Mouse (Mus musculus): ENCODE data around the gene AI854703. TPM values are rescaled to one million over a fixed set of nuclear protein-coding genes. Genes with fewer than 3 reads are reported as not detected.

Gene AI854703
- polyA plus RNA-seq, 1 experiment from 2014 or later, result 6.5 TPM

DNA sequence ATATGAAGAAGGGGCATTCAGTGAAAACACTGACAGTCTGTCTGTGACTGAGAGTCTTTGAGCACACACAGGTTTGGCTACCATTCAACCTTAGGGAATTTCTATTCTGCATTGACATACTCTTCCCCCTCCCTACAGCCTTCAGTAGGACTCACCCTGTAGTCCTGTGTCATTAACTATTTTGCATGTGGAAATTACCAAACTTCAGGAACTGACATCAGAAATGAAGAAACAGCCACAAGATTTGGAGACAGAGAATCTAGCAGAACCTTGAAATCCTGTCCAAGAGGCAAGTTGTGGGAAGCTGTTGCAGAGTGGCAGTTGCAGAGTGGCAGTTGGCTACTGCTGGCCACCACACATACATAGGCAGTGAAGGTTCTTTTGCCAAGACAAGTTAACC is 41.5 kb downstream of the AI854703 start:
- H3K27me3 ChIP-seq, result no peaks in the 10 kb centered on the region
- H3K4me2 ChIP-seq (replicated peaks), result no peak overlapping the region
- H3K36me3 ChIP-seq, result no peaks in the 10 kb centered on the region
- H3K4me1 ChIP-seq (replicated peaks), result no peaks in the 10 kb centered on the region
- no peaks in the 10 kb centered on the region for H3K9me3 ChIP-seq
- ATAC-seq, result no peak
- H3K27ac ChIP-seq, result no peak overlapping the region
- H3K9ac ChIP-seq (replicated peaks), result no peak overlapping the region
- no peak overlapping the region for H3K4me3 ChIP-seq (replicated peaks)

DNA sequence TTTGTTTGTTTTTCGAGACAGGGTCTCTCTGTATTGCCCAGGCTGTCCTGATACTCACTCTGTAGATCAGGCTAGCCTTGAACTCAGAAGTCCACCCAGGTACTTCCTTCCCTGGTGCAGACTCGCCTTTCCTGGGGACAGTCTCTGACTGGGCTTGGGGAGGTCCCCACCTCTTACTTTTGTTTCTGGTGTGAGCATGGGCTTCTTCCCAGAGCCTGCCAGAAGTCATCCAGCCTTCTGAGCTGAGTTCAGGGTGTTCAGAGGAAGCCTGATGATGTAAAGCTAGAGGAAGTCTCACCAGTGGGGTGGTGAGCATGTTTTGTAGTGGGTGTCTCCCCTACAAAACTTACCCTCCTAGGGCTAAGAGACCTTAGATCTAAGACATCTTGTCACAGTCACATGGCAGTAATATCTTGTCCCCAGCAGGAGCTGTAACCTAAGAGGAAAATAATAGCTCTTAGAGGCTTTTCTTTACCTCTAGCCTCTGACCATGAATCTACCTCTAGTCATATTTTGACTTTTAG is 42.9 kb downstream of the AI854703 start:
- Histone ChIP-seq H3K4me1 (replicated peaks) (no peaks in the 10 kb centered on the region), H3K4me3 (replicated peaks) (no peak overlapping the region), H3K9ac (replicated peaks) (no peak overlapping the region), H3K27me3 (no peaks in the 10 kb centered on the region), H3K27ac (no peak overlapping the region), H3K4me2 (replicated peaks) (no peak overlapping the region), H3K9me3 (no peaks in the 10 kb centered on the region), H3K36me3 (no peaks in the 10 kb centered on the region)
- ATAC-seq, result no peak
- 66% methylated on average over 2 of the region's 2 CpGs for WGBS

- no peak overlapping the region for H3K9ac ChIP-seq (replicated peaks)
- H3K4me2 ChIP-seq (replicated peaks), result no peak overlapping the region
- no peak overlapping the region for H3K27ac ChIP-seq
- no peaks in the 10 kb centered on the region for H3K36me3 ChIP-seq
- H3K27me3 ChIP-seq, result no peaks in the 10 kb centered on the region
- no peak overlapping the region for H3K4me3 ChIP-seq (replicated peaks)
- H3K4me1 ChIP-seq (replicated peaks), result peaks cover 9% of the 10 kb centered on the region; the same call in 1 of the 2 replicates
- ATAC-seq, result no peak
- no peaks in the 10 kb centered on the region for H3K9me3 ChIP-seq
- 94% methylated on average over 9 of the region's 9 CpGs for WGBS
These were observed 47.9 kb downstream of the AI854703 start for GRCm38 (mm10) chr6:48674291-48675058.

DNA sequence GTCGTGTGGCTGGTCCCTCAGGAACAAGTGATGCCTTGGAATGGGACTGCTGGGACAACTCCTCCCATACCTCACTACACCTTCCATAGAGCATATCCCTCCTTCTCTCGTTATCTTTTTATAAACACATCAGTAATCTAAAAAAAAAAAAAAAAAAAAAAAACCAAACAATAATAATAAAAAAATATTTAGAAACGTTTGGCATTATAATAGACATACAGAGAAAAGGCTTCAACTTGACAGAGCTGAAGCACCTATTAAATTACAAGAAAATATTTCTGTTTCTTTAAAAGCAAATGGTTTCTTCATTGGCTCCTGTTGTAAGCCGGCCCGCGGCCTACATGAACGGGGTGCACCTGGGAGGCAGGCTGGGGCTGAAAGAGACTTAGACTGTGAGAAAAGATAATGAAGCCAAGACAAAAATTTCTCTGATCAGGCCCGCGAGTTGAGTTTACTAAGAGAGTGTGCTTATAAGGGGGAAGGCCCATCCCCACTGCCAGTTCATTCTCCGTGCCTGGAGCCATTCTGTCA is 48.9 kb downstream of the AI854703 start:
- H3K4me2 ChIP-seq (replicated peaks), result peak overlapping the region; percentile 23; the same call in 1 of the 2 replicates
- no peak for ATAC-seq

GRCm38 (mm10) chr6:48675931-48676859 is 49.6 kb downstream of the AI854703 start, which contains the start of gene Gimap9:
TSS of gene Gimap9 (plus strand) at chr6:48676129.
- no peaks in the 10 kb centered on the region for H3K27me3 ChIP-seq
- H3K9ac ChIP-seq (replicated peaks), result no peak within 1 kb of the TSS
- no peak within 1 kb of the TSS for H3K27ac ChIP-seq
- H3K4me2 ChIP-seq (replicated peaks), result peak within 1 kb of the TSS; percentile 23; the same call in 1 of the 2 replicates
- no peaks in the 10 kb centered on the region for H3K9me3 ChIP-seq
- no peak within 1 kb of the TSS for H3K4me3 ChIP-seq (replicated peaks)
- WGBS, result 20% methylated on average over 13 of the region's 13 CpGs
- no peaks in the 10 kb centered on the region for H3K36me3 ChIP-seq
- peaks cover 9% of the 10 kb centered on the region; the same call in 1 of the 2 replicates for H3K4me1 ChIP-seq (replicated peaks)
- no peak for ATAC-seq

More for the DNA sequence above, 48.9 kb downstream of the AI854703 start:
- Histone ChIP-seq H3K4me3 (replicated peaks) (no peak overlapping the region), H3K27me3 (no peaks in the 10 kb centered on the region), H3K9ac (replicated peaks) (no peak overlapping the region), H3K4me1 (replicated peaks) (peaks cover 9% of the 10 kb centered on the region; the same call in 1 of the 2 replicates), H3K9me3 (no peaks in the 10 kb centered on the region), H3K27ac (no peak overlapping the region), H3K36me3 (no peaks in the 10 kb centered on the region)
- WGBS, result 48% methylated on average over 10 of the region's 10 CpGs

GRCm38 (mm10) chr6:48676860-48677415 is 50.4 kb downstream of the AI854703 start:
- H3K9me3 ChIP-seq, result no peaks in the 10 kb centered on the region
- H3K27me3 ChIP-seq, result no peaks in the 10 kb centered on the region
- ATAC-seq, result no peak
- 84% methylated on average over 5 of the region's 5 CpGs for WGBS
- H3K4me3 ChIP-seq (replicated peaks), result no peak overlapping the region
- H3K4me2 ChIP-seq (replicated peaks), result no peak overlapping the region
- H3K4me1 ChIP-seq (replicated peaks), result peaks cover 9% of the 10 kb centered on the region; the same call in 1 of the 2 replicates
- no peaks in the 10 kb centered on the region for H3K36me3 ChIP-seq
- no peak overlapping the region for H3K27ac ChIP-seq
- no peak overlapping the region for H3K9ac ChIP-seq (replicated peaks)

DNA sequence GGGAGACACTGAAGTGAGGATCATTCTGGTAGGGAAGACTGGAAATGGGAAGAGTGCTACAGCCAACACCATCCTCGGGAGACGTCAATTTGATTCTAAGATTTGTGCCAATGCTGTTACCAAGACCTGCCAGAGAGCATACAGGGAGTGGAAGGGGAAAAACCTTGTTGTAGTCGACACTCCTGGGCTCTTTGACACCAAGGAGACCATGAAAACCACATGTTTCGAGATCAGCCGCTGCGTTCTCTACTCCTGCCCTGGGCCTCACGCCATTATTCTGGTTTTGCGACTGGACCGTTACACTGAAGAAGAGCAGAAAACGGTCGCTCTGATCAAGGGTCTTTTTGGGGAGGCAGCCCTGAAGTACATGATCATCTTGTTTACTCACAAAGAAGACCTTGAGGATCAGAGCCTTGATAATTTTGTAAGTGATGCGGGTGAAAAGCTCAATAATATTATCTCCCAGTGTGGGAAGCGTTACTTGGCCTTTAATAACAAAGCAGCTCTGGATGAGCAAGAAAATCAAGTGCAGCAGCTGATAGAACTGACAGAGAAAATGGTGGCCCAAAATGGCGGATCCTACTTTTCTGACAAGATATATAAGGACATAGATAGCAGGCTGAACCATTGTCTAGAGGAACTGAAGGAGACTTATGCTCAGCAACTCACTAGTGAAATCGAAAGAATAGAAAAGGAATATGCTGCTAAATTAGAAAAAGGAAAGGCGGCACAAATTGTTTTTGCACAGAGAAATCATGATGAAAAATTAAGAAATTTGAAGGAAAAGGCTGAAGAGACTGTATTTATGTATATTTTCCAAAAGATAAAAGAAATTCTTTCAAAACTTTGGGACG is 51.2 kb downstream of the AI854703 start:
- Histone ChIP-seq H3K36me3 (no peaks in the 10 kb centered on the region), H3K27me3 (no peaks in the 10 kb centered on the region), H3K9ac (replicated peaks) (no peak overlapping the region), H3K9me3 (no peaks in the 10 kb centered on the region), H3K27ac (no peak overlapping the region), H3K4me3 (replicated peaks) (no peak overlapping the region), H3K4me2 (replicated peaks) (no peak overlapping the region), H3K4me1 (replicated peaks) (peaks cover 9% of the 10 kb centered on the region; the same call in 1 of the 2 replicates)
- 94% methylated on average over 17 of the region's 17 CpGs for WGBS
- ATAC-seq, result no peak

DNA sequence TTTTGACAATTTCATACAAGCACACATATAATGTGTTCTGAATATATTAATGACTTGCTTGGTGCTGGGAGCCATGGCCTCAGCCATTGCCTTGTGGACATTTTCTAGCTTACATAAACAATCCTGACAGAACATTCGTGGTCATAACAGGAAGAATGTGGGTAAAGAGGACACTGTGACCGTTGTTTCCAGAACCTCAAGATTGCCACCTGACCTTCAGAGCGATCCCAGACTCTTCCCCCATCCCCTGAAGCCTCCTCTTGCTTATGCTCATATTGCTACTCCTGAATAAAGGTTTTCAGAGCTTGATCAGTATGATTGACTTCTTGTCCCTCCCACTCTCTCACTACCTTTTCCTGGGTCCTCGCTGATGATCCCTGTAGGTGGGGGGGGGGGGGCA is 51.8 kb downstream of the AI854703 start:
- Histone ChIP-seq H3K27ac (no peak overlapping the region), H3K4me2 (replicated peaks) (no peak overlapping the region), H3K27me3 (no peaks in the 10 kb centered on the region), H3K9me3 (no peaks in the 10 kb centered on the region), H3K36me3 (no peaks in the 10 kb centered on the region), H3K9ac (replicated peaks) (no peak overlapping the region), H3K4me1 (replicated peaks) (peaks cover 9% of the 10 kb centered on the region; the same call in 1 of the 2 replicates), H3K4me3 (replicated peaks) (no peak overlapping the region)
- 86% methylated on average over 4 of the region's 4 CpGs for WGBS
- ATAC-seq, result no peak

DNA sequence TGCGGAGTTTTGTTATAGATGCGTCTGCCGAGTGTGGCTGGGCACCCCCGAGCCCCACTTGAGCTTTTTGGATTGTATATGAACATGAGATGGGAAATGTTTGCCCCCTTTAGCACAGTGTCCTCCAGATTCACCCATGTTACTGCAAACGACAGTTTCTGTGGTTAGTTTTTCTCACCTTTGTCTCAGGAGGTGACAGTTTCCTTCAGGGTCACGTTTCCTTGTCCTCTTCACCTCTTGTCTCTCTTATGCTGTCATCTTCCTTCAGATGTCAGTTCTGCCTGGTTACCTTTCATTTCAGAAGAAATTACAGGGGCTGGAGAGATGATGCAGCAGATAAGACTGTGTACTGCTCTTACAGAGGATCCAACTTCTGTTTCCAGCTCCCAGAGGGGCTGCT is 53.1 kb downstream of the AI854703 start:
- no peak for ATAC-seq
- H3K4me2 ChIP-seq (replicated peaks), result no peak overlapping the region
- H3K36me3 ChIP-seq, result no peaks in the 10 kb centered on the region
- H3K27ac ChIP-seq, result no peak overlapping the region
- 86% methylated on average over 6 of the region's 6 CpGs for WGBS
- H3K4me1 ChIP-seq (replicated peaks), result peaks cover 9% of the 10 kb centered on the region; the same call in 1 of the 2 replicates
- H3K9me3 ChIP-seq, result no peaks in the 10 kb centered on the region
- H3K4me3 ChIP-seq (replicated peaks), result no peak overlapping the region
- no peak overlapping the region for H3K9ac ChIP-seq (replicated peaks)
- H3K27me3 ChIP-seq, result no peaks in the 10 kb centered on the region

GRCm38 (mm10) chr6:48680421-48680820 is 53.9 kb downstream of the AI854703 start:
- Histone ChIP-seq H3K36me3 (no peaks in the 10 kb centered on the region), H3K4me2 (replicated peaks) (no peak overlapping the region), H3K9ac (replicated peaks) (no peak overlapping the region), H3K4me3 (replicated peaks) (no peak overlapping the region), H3K4me1 (replicated peaks) (peaks cover 9% of the 10 kb centered on the region; the same call in 1 of the 2 replicates), H3K27ac (no peak overlapping the region), H3K27me3 (no peaks in the 10 kb centered on the region), H3K9me3 (no peaks in the 10 kb centered on the region)
- no peak for ATAC-seq
- WGBS, result 80% methylated on average over 5 of the region's 5 CpGs
